Mouse (Mus musculus) Patski (cell line): Measurements from ENCODE around the gene Rubcnl. TPM values are rescaled to one million over a fixed set of nuclear protein-coding genes. Genes with fewer than 3 reads are reported as not detected.

ENCODE experiments used
- ATAC-seq: fragments of 100-300 bp; one replicate; pipeline ENCODE4 v1.8.0; 2021
- CTCF ChIA-PET: fragments of 350-600 bp; sonication (Branson Sonifier 250); formaldehyde crosslinking; loops from one replicate; lab custom pipeline; 2022; ENCODE audit warnings: inconsistent platforms; lab: Charles Lee
- POLR2A ChIA-PET: fragments of 350-600 bp; sonication (Branson Sonifier 250); formaldehyde crosslinking; loops from one replicate; lab custom pipeline; 2022; ENCODE audit warnings: antibody characterized with exemption, inconsistent platforms; lab: Charles Lee
- DNase-seq: peaks from one replicate; pipeline ENCODE4 v3.0.0-alpha.2; 2011; ENCODE audit warnings: low read depth, low spot score
- H3K27me3 ChIP-seq: fragments of 371-371 bp; one replicate; pipeline ENCODE4 v1.5.1; 2021
- CTCF ChIP-seq: fragments of 100-300 bp; IDR thresholded peaks from one replicate; pipeline ENCODE4 v1.5.1; 2021
- in situ Hi-C: fragments of 300-500 bp; cut with MboI; formaldehyde crosslinking; loops from 3 replicates; pipeline ENCODE4 v1.11.1; 2018; ENCODE audit warnings: low pct_unique_long_range_greater_than_20kb, mixed read lengths
- polyA plus RNA-seq: library from polyadenylated mRNA; unstranded; gene quantifications from one replicate; pipeline ENCODE4 v1.2.3, GENCODE M21; 2021

Rubcnl gene
- polyA plus RNA-seq, 1 experiment from 2014 or later: 0.59 TPM

DNA sequence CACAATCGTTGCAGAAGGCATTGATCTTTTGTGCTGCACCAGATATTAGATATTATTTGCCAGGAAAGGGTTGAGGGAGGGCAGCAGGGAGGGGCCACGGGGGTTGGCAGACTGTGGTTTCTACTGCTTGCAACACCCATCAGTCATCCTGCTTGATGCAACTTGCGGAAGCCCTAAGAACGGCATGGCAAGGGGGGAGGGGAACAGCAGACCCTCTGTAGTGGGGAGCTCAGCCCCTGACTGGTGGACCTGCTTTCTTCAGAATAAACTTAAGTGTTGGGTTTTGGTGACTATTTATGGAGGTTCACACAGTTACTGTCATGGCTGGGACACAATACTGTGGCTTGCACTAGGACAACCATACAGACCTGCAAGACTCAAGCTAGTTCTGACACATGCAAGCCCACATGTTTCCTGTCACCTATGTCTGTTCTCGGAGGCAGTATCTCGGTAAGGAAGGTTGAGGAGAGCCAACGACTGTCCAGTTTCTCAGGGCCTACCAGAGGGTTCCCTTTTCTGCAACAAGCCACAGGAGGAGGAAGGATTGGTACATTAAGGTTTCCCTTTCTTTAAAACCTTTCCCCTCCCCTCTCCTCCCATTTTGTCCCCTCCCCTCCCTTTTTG lies 53.6 kb downstream of the Rubcnl start:
- no peaks in the 10 kb centered on the region for H3K27me3 ChIP-seq
- ATAC-seq (no peak), DNase-seq (no peak)
- CTCF ChIA-PET: no interaction called here
- in situ Hi-C loops: no loop called here
- POLR2A ChIA-PET: no interaction called here
- TF ChIP-seq CTCF: no peak

DNA sequence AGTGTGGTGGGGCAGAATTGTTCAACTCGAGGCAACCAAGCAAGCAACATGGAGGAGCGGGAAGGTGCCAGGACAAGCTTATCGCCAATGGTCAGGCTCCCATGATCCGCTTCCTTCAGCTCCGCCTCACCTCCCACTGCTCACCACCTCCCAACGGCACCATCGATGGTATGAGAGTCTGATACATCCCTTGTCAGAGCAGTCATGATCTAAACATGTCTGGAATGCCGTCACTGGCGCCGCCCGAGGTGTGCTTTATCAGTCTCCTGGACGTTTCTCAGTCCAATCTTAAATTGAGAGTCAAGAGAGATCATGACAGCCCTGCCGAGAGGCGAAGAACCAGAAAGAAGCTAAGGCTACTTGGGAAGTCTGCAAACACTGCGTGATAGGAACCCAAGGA lies 55.3 kb downstream of the Rubcnl start:
- TF ChIP-seq CTCF: no peak
- in situ Hi-C loops: no loop called here
- ChIA-PET CTCF (interaction anchor here (1.4 kb wide), 1 partner anchor 12 kb away, joined by 3 read pairs; no protein-coding TSS in a partner anchor), POLR2A (no interaction called here)
- ATAC-seq: no peak
- no peak for DNase-seq
- H3K27me3 ChIP-seq: no peaks in the 10 kb centered on the region

DNA sequence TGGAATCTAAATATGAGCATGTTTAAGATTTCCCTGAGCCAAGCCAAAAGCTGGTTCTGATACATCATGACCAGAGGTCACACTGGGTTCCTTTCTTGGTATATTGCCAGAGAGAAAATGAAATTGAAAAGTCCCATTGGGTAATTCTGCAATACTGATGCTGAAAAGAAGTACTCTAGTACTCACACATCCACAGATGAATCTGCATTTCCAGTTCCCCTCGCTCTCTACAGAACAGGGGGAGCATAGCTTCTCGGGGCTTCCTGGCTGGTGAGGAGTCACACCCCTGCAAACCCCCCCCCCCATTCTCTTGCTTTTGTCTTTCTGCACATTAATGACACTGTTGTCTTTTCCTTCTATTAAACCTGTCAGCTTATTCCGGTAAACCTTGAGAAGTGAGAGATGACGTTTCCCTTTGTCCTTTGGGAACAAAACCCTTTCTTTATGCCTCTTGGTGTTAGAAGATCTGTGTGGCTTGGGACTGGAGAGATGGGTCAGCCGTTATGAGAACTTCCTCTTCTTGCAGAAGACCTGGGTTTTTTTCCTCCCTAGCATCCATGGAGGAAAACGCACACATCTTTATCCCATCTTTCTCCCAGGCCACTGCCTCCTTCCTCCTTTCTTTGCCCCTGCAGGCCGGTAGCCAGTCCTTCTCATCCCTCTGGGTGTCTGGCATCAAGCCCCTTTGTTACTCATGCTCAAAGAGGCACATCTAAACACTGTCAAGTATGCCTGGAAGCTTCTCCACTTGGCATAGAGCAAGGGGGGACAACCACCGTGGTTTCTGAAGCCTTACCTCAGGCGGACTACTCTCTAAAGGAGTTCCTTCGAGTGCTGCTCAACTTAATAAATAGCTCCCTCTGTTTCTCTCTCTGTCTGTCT lies 59.7 kb downstream of the Rubcnl start:
- DNase-seq (no peak), ATAC-seq (no peak)
- CTCF ChIA-PET: interaction anchor here (1.1 kb wide), 1 partner anchor 21 kb away, joined by 3 read pairs; no protein-coding TSS in a partner anchor
- in situ Hi-C loops: no loop called here
- no peaks in the 10 kb centered on the region for H3K27me3 ChIP-seq
- POLR2A ChIA-PET: no interaction called here
- TF ChIP-seq CTCF: no peak

DNA sequence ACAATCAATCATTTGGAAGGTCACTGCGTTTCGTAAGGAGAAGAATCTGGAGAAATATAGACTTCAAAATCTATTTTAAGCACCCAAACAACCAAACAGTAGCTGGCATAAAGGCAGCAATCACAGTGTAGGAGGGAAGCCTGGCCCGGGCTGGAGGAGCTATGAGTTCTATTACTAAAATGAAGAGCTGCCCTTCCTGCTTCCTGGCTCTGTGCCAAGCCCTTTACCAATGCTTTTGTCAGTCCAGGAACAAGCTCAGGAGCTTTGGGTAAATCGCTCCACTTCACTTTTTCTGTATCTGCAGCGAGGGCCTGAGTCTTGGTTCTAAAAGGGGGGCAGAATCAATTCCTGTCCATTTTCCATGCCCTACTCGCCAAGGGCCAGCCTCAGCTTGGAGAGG lies 62.1 kb downstream of the Rubcnl start:
- ATAC-seq (no peak), DNase-seq (no peak)
- ChIA-PET POLR2A (interaction anchor here (0.6 kb wide), 1 partner anchor 184 kb away, joined by 3 read pairs; no protein-coding TSS in a partner anchor), CTCF (no interaction called here)
- TF ChIP-seq CTCF: no peak
- peaks cover 6% of the 10 kb centered on the region for H3K27me3 ChIP-seq
- in situ Hi-C loops: no loop called here

Other genes with a start within 250 kb of the Rubcnl start
- gene Lrch1, start 68.2 kb upstream of the Rubcnl start, polyA plus RNA-seq: 13.0 TPM
- gene Lrrc63, start 114.9 kb downstream of the Rubcnl start, polyA plus RNA-seq: not detected
- 0.40 TPM for gene Lcp1, start 115.1 kb downstream of the Rubcnl start, polyA plus RNA-seq
- gene Cpb2, start 226.3 kb downstream of the Rubcnl start, polyA plus RNA-seq: not detected